Mouse (Mus musculus) midbrain, embryonic 11.5 days (tissue): ENCODE measurements at regions not wholly inside any gene's neighbourhood (a gene's known extent, or its start where the extent isn't known, plus 50 kb on each side); places are given as distances from the start of the nearest gene placed in this dataset.

Experiments used
- ATAC-seq: fragments of 200-750 bp; cut with Nextera tagmentation; 2 replicates; pipeline ENCODE4 v1.8.0; 2017; ENCODE audit warnings: moderate TSS enrichment, moderate library complexity; ENCODE audit not compliant: low FRiP score
- DNase-seq: peaks from one replicate; pipeline ENCODE4 v3.0.0; 2015; ENCODE audit warnings: low spot score; ENCODE audit errors: missing footprints
- H3K27ac ChIP-seq: fragments of 300-500 bp; sonication (generic); 2 replicates; pipeline ENCODE4 v1.5.1; 2014; ENCODE audit warnings: low read depth, low read length
- H3K27me3 ChIP-seq: fragments of 300-500 bp; sonication (generic); 2 replicates; pipeline ENCODE4 v1.6.1; 2014; ENCODE audit warnings: mild to moderate bottlenecking, low read length, moderate library complexity, mixed read lengths; ENCODE audit not compliant: control insufficient read depth, insufficient read depth
- H3K36me3 ChIP-seq: fragments of 300-500 bp; sonication (generic); 2 replicates; pipeline ENCODE4 v1.6.1; 2014; ENCODE audit warnings: mild to moderate bottlenecking, low read length, moderate library complexity, mixed read lengths; ENCODE audit not compliant: control insufficient read depth, insufficient read depth
- H3K4me1 ChIP-seq: fragments of 300-500 bp; sonication (generic); 2 replicates; pipeline ENCODE4 v1.6.1; 2014; ENCODE audit warnings: low read length; ENCODE audit not compliant: control insufficient read depth, insufficient read depth
- H3K4me2 ChIP-seq: fragments of 300-500 bp; sonication (generic); 2 replicates; pipeline ENCODE4 v1.6.1; 2014; ENCODE audit warnings: mild to moderate bottlenecking, moderate library complexity
- H3K4me3 ChIP-seq: fragments of 300-500 bp; sonication (generic); 2 replicates; pipeline ENCODE4 v1.5.1; 2014; ENCODE audit warnings: low read depth, low read length
- H3K9ac ChIP-seq: fragments of 300-500 bp; sonication (generic); 2 replicates; pipeline ENCODE4 v1.6.1; 2014; ENCODE audit warnings: low read length
- H3K9me3 ChIP-seq: fragments of 300-500 bp; sonication (generic); 2 replicates; pipeline ENCODE4 v1.6.1; 2016; ENCODE audit warnings: low read length; ENCODE audit not compliant: control insufficient read depth
- WGBS: fragments of 180-500 bp; shearing (Covaris S2); extraction: QIAGEN DNeasy Blood & Tissue Kit; methylation state at CpG from one replicate; pipeline ENCODE4 v1.1.7; 2014; 5-methylcytosine and 5-hydroxymethylcytosine counted together

DNA sequence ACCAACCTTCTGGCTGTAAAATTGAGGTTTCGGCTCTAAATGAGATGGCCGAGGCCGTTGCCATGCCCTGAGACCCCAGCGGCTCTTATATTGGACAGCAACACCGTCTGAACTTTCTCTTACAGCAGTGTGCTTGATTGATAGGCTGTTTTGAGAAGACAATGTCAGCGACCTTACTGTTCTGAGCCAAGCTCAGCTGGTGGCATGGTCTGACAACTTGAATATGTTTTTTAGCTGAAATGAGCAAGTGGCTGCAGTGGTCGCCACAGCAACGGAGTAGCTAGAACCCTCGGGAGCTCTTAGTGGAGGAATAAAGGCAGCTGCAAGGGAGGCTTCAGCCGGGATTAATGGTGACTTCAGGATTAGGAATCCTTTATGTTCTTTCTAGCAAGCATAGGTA, 107.0 kb upstream of the Fndc3a start:
- 17% methylated on average over 10 of the region's 10 CpGs for WGBS
- peak; percentile 93 for ATAC-seq
- Histone ChIP-seq H3K36me3 (no peaks in the 10 kb centered on the region), H3K27ac (peak overlapping the region; percentile 25), H3K4me2 (peak overlapping the region; percentile 1; the same call in 1 of the 2 replicates), H3K9me3 (no peaks in the 10 kb centered on the region), H3K4me3 (no peak overlapping the region), H3K4me1 (peaks cover 7% of the 10 kb centered on the region; the same call in 1 of the 2 replicates), H3K9ac (no peak overlapping the region), H3K27me3 (no peaks in the 10 kb centered on the region)
- DNase-seq = peak; percentile 88

DNA sequence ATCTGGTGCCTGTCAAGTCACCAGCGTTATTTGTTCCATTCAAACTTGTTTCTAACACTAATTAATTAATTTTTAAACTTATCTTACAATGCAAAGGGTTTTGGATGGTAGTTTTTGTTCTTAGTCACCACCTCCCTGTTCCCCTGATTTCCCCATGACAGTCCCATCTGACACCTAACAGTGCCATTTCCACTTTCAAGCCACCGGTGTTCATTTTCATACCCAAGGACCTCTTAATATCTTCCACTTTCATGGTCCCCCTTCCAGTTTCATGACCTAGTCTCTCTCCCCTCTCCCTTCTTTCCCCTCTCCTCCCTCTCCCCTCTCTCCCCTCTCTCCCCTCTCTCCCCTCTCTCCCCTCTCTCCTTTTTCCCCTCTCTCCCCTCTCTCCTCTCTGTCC, 99.3 kb upstream of the Fndc3a start:
- Histone ChIP-seq H3K27me3 (no peaks in the 10 kb centered on the region), H3K9ac (no peak overlapping the region), H3K4me2 (no peak overlapping the region), H3K9me3 (no peaks in the 10 kb centered on the region), H3K4me3 (no peak overlapping the region), H3K4me1 (no peaks in the 10 kb centered on the region), H3K36me3 (no peaks in the 10 kb centered on the region), H3K27ac (no peak overlapping the region)
- WGBS = 77% methylated on average over 2 of the region's 2 CpGs
- ATAC-seq = no peak
- no peak for DNase-seq

DNA sequence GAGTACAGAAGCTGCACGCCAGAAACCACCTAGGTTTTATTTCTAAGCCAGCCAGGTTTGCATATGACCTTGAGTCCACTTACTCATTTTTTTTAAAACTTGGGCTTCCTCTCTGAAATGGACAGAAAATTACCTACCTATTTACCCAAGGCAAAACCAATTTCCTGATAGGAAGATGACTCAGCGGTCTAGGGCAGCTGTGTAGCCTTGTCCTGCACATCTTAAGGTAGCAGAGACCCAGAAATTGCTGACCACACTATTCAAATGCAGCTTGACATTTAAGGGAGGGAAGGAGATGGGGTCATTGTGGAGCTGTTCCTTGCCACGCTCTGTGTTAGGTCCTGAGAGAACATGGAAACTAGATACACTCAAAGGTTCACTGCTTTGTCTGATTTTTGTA, 98.1 kb upstream of the Fndc3a start:
- Histone ChIP-seq H3K9ac (no peak overlapping the region), H3K27ac (no peak overlapping the region), H3K9me3 (no peaks in the 10 kb centered on the region), H3K4me3 (no peak overlapping the region), H3K36me3 (no peaks in the 10 kb centered on the region), H3K4me1 (no peaks in the 10 kb centered on the region), H3K4me2 (no peak overlapping the region), H3K27me3 (no peaks in the 10 kb centered on the region)
- DNase-seq (no peak), ATAC-seq (no peak)
- 90% methylated on average over 3 of the region's 3 CpGs for WGBS

DNA sequence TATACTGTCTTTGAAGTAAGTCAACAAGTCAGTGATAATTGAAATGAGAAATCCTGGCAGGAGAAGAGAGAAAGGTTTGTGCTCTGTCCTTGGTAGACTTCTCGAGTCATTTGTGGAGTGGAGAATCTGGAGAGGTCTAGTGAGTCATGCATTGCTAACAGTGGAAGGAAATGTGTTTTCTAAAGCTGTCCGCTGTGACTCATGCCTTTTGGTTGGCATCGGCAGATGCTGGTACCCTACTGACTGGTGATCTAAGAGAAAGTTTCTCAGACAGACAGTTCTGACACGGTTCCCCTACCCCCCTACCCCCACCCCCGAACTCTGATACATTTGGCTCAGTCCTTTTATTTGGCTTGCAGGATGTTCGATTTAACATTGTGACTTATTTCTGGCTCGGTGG, 97.5 kb upstream of the Fndc3a start:
- ATAC-seq = no peak
- H3K4me3 ChIP-seq = no peak overlapping the region
- no peaks in the 10 kb centered on the region for H3K4me1 ChIP-seq
- no peaks in the 10 kb centered on the region for H3K9me3 ChIP-seq
- H3K9ac ChIP-seq = no peak overlapping the region
- H3K4me2 ChIP-seq = no peak overlapping the region
- 86% methylated on average over 7 of the region's 7 CpGs for WGBS
- DNase-seq = no peak
- no peaks in the 10 kb centered on the region for H3K27me3 ChIP-seq
- no peak overlapping the region for H3K27ac ChIP-seq
- H3K36me3 ChIP-seq = no peaks in the 10 kb centered on the region

DNA sequence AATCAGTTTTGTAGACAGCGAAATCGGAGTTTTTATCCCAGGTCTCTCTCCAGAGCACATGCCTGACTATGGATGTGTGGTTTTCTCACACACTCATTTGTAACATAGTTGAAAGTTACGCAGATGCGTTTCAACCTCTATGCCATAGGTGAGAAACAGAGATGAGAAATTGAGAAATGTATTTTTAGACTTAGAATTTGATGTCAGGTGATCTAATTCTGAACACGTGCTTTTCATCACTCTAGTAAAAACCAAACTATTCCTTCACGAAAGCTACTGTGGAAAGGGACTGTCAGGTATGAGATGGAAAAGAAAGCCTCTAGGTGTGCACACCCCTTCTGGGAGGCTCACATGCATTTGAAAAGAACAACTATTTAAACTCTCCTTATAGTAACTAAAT, 96.8 kb upstream of the Fndc3a start:
- 94% methylated on average over 6 of the region's 6 CpGs for WGBS
- ATAC-seq = no peak
- Histone ChIP-seq H3K9ac (no peak overlapping the region), H3K27ac (no peak overlapping the region), H3K4me3 (no peak overlapping the region), H3K36me3 (no peaks in the 10 kb centered on the region), H3K9me3 (no peaks in the 10 kb centered on the region), H3K4me1 (no peaks in the 10 kb centered on the region), H3K4me2 (no peak overlapping the region), H3K27me3 (no peaks in the 10 kb centered on the region)
- no peak for DNase-seq

DNA sequence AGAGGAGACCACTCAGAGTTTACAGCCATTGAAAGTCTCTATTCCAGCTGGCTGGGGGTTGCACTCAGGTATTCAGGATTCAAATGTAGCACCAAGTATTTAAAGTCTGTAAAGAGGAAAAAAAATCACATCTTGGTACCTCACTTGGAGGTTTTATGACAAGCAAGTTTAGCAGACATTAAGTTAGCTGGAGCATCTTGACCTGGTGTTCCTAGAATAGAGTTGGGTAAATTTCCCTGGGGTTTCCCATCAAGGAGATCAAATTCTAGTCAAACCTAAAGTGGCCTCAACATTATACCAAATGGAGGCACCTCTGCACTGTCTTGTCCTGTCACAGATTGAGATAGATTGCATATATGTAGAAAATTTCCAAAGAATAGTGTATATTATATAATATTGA, 93.8 kb upstream of the Fndc3a start:
- H3K27me3 ChIP-seq = no peaks in the 10 kb centered on the region
- ATAC-seq = no peak
- no peak overlapping the region for H3K27ac ChIP-seq
- DNase-seq = no peak
- H3K4me2 ChIP-seq = no peak overlapping the region
- no peak overlapping the region for H3K4me3 ChIP-seq
- H3K9ac ChIP-seq = no peak overlapping the region
- no peaks in the 10 kb centered on the region for H3K36me3 ChIP-seq
- no peaks in the 10 kb centered on the region for H3K9me3 ChIP-seq
- H3K4me1 ChIP-seq = no peaks in the 10 kb centered on the region

DNA sequence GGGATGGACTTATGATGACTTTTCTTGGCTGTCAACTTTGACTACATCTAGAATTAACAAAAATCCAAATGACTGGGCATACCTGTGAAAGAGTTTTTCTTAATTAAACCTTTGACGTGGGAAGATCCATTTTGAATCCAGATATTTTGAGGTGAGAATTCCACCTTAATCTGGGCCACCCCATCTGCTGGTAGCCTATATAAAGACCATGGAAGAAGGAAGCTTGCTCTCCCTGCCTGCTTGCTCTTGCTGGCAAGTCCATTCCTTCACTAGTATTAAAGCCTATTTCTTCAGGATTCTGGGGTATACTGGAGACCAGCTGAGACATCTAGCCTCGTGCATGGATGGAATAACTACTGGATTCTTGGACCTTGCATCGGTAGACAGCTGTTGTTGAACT, 80.9 kb upstream of the Fndc3a start:
- Histone ChIP-seq H3K4me3 (no peak overlapping the region), H3K4me1 (no peaks in the 10 kb centered on the region), H3K27me3 (no peaks in the 10 kb centered on the region), H3K9me3 (no peaks in the 10 kb centered on the region), H3K36me3 (no peaks in the 10 kb centered on the region), H3K9ac (no peak overlapping the region), H3K4me2 (no peak overlapping the region), H3K27ac (no peak overlapping the region)
- ATAC-seq = no peak
- no peak for DNase-seq
- 76% methylated on average over 3 of the region's 3 CpGs for WGBS

DNA sequence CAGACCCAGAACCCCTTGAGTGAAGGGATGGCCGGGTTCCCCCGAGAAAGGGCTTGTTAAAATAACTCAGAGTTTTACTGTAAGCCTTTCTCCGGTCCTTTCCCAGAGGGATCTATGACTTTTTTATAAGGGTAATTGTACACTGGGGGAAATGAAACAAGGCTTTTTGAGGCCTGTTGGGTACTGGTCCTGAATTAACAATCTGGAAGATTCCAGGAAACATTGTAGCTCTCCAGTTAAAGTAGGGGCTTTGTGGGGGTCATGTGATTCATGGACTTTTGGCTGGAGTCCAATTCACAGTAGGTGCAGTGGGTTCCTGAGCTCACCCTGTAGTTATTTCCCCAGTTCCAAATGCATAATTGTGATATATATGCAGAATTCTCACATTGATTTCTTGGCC, 77.1 kb upstream of the Fndc3a start:
- ATAC-seq = no peak
- no peak overlapping the region for H3K4me2 ChIP-seq
- WGBS = 89% methylated on average over 3 of the region's 3 CpGs

DNA sequence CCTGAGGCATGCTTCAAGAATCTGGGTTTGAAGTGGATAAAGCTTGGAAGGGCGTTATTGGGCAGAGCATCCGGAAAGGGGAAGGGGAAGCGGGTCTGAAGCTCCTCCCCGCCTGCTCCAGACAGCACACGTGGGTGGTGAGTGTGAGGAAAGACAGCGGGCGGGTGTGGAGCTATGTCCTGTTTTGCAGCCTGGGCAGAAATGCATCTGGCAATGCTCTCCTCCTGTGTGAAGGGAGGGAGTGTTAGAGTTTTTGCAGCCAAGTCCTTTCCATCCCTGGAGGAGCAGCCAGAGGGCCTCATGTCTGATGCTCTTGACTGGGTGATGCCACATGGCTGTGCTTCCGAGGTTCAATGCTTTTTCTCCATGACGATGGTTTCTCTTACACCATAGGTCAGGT, 73.4 kb upstream of the Fndc3a start:
- no peaks in the 10 kb centered on the region for H3K9me3 ChIP-seq
- H3K27ac ChIP-seq = no peak overlapping the region
- no peak overlapping the region for H3K9ac ChIP-seq
- no peaks in the 10 kb centered on the region for H3K27me3 ChIP-seq
- ATAC-seq = no peak
- H3K4me2 ChIP-seq = no peak overlapping the region
- no peak for DNase-seq
- H3K4me1 ChIP-seq = no peaks in the 10 kb centered on the region
- WGBS = 75% methylated on average over 9 of the region's 9 CpGs
- H3K4me3 ChIP-seq = no peak overlapping the region
- H3K36me3 ChIP-seq = no peaks in the 10 kb centered on the region

More for the DNA sequence above, 77.1 kb upstream of the Fndc3a start:
- Histone ChIP-seq H3K27me3 (no peaks in the 10 kb centered on the region), H3K27ac (no peak overlapping the region), H3K36me3 (no peaks in the 10 kb centered on the region), H3K9me3 (no peaks in the 10 kb centered on the region), H3K4me1 (no peaks in the 10 kb centered on the region), H3K9ac (no peak overlapping the region), H3K4me3 (no peak overlapping the region)
- DNase-seq = no peak

DNA sequence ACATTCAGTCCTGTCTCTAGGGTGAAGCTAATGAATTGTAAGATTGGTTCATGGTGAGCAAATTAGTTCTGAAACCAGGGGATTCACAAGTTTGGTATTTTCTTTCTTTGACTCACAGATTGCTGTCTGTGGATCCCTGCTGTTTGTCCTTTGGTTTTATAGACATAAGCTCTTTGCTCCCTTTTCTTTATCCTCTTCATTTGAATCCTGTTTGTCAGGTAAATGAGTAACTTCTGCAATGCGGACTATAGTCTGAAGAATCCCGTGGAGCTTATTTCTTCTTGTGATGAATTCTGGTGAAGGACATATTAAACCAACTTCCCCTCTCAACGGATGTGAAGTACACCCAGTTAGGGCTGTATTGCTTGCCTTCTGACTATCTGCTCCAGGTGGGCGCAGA, 69.6 kb upstream of the Fndc3a start:
- ATAC-seq (no peak), DNase-seq (no peak)
- no peak overlapping the region for H3K4me2 ChIP-seq
- H3K4me1 ChIP-seq = no peaks in the 10 kb centered on the region
- H3K36me3 ChIP-seq = no peaks in the 10 kb centered on the region
- H3K9me3 ChIP-seq = no peaks in the 10 kb centered on the region
- 66% methylated on average over 4 of the region's 4 CpGs for WGBS
- no peaks in the 10 kb centered on the region for H3K27me3 ChIP-seq
- no peak overlapping the region for H3K4me3 ChIP-seq
- H3K9ac ChIP-seq = no peak overlapping the region
- H3K27ac ChIP-seq = no peak overlapping the region
